Comparison of ENCODE assay signal across 13 mouse cellular contexts in genomic region chr6:119082662-119083061, GRCm38 (mm10).
A peak's percentile ranks its signal among the peaks of the same experiment; 100 is the strongest.
DNase-seq lines count a peak whose midpoint lies in the region; TF ChIP-seq lines count a peak whose summit lies in the region.
"Had no signal": no experiment of that assay in that cellular context is flagged by ENCODE, and none has a peak within 500 bp of the region (broad histone marks: within the 10 kb centered on the region; RNA-seq: fewer than 3 reads in every experiment).

No protein-coding gene starts in this region.

- H3K4me3 ChIP-seq in left cerebral cortex, adult 2 months = no peak overlapping the region
- H3K4me3 ChIP-seq: erythroblast, embryonic 14.5 days; limb, embryonic 10.5 days; neural tube, embryonic 13.5 days had no signal

- DNase-seq in left cerebral cortex, postnatal 4 days = peak; percentile 31
- DNase-seq in left cerebral cortex, adult 18-20 months (ENCODE audit: low spot score in 2 of 2) = no peak
- DNase-seq in fat pad, adult 2 months (ENCODE audit: extremely low read depth, low read depth, low spot score) = peak; percentile 73
- DNase-seq in heart, adult 8-10 months (ENCODE audit: low spot score) = peak; percentile 38
- peak; percentile 39 to 45 for DNase-seq in heart, postnatal 14 days
- DNase-seq in kidney, adult 9 months = no peak
- no peak for DNase-seq in left cerebral cortex, adult 2 months (ENCODE audit: extremely low spot score in 1 of 2, low spot score in 2 of 2)
- DNase-seq: kidney, postnatal 10 days; lung, adult 2 months; thymus, adult 18-20 months had no signal

- H3K27ac ChIP-seq in left cerebral cortex, adult 2 months = no peak overlapping the region
- H3K27ac ChIP-seq: limb, embryonic 10.5 days; neural tube, embryonic 13.5 days had no signal

- TF ChIP-seq CTCF in left cerebral cortex, adult 2 months (IDR thresholded peaks at IDR 0.05) = no peak

- intact Hi-C loops in left cerebral cortex, postnatal 4 days (cut with DNase I) = no loop called here
- intact Hi-C loops in heart, postnatal 14 days (cut with DNase I) = no loop called here
- intact Hi-C loops in left cerebral cortex, adult 2 months (cut with DNase I) = loop anchor here (5.0 kb wide), 1 partner anchor 105 kb away; no protein-coding TSS in a partner anchor

Comparison
In these comparisons a context has a peak if more than half of its experiments do, and no peak if none do; other contexts are left out.
1. DNase-seq: peak in left cerebral cortex, postnatal 4 days (single experiment), fat pad, adult 2 months (single experiment), heart, adult 8-10 months (single experiment) and heart, postnatal 14 days (2 of 2); none in left cerebral cortex, adult 18-20 months (0 of 2), kidney, adult 9 months (single experiment) and left cerebral cortex, adult 2 months (0 of 2).